Mouse (Mus musculus): Measurements from ENCODE around the gene 4933405L10Rik.
A peak's percentile ranks its signal among the peaks of the same experiment; 100 is the strongest.

4933405L10Rik gene

DNA sequence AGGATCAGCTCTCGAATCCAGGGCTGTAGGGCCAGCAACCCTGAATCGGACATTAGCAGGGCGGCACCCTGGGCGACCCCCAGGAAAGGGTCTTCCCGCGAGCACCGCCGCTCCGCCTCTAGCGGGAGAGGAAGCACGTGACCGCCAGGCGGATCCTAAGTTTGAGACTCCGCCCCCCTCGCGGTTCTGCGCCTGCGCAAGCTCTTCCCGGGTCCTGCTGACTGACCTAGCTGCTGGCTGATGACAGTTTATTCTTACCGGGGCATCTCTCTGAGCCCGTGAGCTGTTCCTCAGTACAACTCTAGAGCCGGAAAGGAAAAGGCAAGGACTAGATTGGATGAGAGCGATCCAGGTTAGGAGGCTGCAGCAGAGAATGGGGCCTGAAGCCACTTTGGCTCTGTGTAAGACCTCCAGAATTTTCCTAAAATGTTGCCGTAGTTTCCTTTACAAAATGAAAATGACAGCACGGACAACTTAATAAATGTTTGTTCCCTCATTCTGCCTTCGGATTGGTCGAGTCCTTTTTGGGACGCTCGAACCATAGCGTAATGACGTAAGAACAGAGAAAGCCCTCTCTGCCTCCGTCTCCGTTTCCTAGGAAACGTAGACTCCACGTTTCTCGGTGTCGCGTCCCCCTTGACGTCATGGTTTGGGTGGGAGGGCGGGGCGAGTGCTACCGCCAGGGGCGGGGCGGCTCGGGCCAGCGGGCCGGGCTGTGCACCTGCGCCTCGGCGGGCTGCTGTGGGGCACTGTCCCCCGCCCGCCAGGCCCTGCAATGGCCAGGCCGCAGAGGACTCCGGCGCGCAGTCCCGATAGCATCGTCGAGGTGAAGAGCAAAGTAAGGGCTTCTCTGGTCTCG lies 6.3 kb upstream of the 4933405L10Rik start, which contains the start of the genes Acd and Pard6a:
TSS of gene Acd (minus strand) at position 137 of the 859 bp plus-strand sequence.
TSS of gene Pard6a (plus strand) at position 183 of the 859 bp plus-strand sequence.
- peak; percentile 98 for DNase-seq (ENCODE audit: extremely low spot score, low spot score)

DNA sequence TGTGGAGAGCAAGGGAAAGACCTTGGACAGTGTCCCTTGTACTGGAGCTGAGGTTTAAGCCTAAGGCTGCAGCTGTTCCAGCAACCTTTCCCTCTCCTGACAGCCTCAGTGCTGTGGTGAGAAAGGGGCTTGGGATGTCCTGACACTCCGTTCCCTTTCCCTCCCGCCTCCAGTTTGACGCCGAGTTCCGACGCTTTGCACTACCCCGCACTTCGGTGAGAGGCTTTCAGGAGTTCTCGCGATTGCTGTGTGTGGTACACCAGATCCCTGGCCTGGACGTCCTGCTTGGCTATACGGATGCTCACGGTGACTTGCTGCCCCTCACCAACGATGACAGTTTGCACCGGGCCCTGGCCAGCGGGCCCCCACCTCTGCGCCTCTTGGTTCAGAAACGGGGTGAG lies 5.5 kb upstream of the 4933405L10Rik start:
- no peak for DNase-seq (ENCODE audit: extremely low spot score, low spot score)

DNA sequence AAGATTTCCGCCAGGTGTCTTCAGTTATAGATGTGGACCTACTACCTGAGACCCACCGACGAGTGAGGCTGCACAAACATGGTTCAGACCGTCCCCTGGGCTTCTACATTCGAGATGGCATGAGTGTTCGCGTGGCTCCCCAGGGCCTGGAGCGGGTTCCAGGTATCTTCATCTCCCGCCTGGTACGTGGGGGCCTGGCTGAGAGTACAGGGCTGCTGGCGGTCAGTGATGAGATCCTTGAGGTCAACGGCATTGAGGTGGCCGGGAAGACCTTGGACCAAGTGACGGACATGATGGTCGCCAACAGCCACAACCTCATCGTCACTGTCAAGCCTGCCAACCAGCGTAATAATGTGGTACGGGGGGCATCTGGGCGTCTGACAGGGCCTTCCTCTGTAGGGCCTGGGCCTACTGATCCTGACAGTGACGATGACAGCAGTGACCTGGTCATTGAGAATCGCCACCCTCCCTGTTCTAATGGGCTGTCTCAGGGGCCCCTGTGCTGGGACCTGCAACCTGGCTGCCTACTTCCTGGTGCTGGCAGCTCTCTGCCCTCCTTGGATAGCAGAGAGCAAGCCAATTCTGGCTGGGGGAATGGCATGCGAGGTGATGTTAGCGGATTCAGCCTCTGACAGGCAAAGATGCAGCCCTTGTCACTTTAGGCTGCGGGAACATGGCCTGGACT lies 4.6 kb upstream of the 4933405L10Rik start:
- DNase-seq (ENCODE audit: extremely low spot score, low spot score), result no peak

DNA sequence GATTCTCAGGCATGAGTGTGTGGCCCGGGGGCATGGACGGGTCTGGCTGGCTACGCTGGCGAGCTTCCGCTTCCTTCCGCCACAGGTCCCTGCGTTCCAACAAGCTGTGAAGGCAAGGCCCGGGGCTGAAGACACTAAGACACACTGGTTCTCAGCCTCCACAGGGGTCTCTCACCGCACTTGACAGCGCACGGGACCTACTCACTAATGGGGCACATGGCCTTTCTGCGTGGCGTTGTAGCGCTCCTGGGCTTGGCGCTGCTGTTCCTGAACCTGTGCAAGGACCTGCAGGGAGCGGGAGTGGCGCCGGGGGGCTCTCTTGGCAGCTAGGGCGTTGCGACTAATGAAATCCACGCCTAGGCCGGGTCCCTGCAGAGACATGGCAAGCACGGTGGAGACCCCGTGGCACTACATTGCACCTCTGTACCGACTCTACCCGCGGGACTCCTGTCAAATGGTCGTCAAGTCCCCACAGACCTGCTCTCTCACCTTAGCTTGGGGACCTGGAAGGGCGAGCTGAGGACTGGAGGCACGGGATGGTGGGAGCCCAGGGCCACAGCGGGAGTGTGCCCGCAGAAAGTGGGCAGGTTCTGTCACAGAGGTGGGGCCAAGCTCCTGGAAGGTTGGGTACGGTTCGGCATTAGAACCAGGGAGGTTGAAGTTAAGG lies 3.2 kb upstream of the 4933405L10Rik start:
- no peak for DNase-seq (ENCODE audit: extremely low spot score, low spot score)

DNA sequence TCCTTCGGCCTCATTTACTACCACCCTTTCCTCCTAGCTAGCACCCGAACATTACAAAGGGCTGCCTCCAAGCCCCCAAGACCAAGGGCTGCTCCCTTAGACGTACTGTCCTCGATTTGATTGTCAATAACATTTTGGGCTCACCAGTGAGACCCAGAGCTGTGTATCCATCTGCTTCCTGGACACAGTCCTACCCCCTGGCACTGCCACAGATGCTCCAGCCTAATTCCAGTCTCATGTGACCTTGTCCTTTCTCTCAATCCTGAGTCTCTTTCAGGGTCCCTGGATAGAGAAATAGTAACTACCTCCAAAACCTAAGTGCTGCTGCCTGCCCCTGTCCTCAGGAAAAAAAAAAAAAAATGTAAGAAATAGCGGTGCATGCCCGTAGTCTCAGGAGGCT lies 2.5 kb upstream of the 4933405L10Rik start:
- no peak for DNase-seq (ENCODE audit: extremely low spot score, low spot score)

DNA sequence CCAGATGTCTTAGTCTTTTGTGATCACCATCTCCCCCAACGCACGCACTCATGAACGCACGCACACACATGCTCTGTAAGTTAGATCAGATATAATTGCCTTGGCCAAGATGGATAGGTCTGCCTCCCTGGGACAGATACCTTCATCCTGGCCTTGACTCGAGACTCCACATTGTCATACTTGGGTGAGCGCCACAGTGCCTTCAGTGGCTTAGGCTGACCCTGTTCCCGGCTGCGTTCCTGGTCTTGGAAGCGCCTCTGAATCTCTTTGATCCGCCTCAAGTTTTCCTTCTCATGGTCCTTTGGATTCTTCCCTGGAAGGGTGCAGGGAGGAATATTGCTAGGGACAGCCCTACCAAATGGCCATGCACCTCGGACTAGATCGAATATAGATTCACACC lies 1.0 kb upstream of the 4933405L10Rik start:
- DNase-seq (ENCODE audit: extremely low spot score, low spot score), result no peak

DNA sequence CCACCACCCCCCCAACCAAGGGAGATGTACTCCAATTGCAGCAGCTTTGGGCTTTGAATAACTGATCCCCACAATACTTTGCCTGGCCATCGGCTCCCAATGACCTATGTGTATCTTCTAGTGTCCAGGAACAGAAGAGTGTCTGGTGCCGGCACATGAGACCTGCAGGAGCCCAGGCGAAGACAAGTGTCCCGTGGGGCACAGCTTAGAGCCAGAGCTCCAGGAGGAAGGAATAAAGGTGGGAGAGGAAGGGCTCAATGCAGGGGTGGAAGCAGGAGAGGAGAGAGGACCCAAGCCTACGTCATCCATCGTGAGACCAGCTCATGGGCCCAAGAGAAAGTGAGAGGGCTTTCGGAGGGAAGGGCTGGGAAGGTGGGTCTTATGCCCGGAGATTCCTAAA lies 1.2 kb downstream of the 4933405L10Rik start:
- DNase-seq (ENCODE audit: extremely low spot score, low spot score), result no peak

DNA sequence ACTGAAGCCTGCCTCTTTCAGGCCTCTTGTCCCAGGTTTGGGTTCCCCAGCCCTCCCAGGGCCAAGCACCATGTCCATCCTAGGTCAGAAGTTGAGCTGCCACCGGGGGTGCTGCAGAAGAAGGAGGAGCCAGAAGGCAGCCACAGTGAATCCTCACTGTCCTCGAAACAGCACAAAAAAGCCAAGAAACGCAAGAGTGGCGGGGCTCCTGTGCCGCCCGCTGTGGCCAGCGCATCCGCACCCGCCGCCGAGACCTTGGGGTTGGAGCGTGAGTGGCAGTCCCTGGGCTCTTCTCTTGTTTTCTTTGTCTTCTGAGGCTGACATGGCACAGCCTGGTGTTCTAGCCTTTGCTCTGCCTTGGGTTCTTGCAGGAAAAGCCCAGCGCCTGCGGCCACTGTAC lies 1.9 kb downstream of the 4933405L10Rik start:
- no peak for DNase-seq (ENCODE audit: extremely low spot score, low spot score)

DNA sequence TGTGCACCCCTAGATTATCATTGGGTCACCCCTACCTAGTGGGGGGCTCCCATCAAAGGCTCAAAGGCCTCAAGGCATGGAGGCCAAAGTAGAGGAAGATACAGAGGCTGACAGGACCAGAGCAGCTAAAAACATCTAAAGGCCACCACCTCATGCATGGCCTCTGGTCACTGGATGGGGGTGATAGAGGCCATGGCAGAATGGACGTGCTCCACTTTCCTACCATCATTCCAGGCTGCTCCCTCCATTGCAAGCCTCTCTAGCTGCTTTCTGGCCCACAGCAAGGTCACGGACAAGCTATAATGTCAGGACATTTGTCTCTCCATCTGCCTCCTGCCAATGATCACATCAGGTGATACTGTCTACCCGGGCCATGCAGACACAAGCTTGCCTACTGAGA lies 4.8 kb downstream of the 4933405L10Rik start:
- DNase-seq (ENCODE audit: extremely low spot score, low spot score), result no peak

DNA sequence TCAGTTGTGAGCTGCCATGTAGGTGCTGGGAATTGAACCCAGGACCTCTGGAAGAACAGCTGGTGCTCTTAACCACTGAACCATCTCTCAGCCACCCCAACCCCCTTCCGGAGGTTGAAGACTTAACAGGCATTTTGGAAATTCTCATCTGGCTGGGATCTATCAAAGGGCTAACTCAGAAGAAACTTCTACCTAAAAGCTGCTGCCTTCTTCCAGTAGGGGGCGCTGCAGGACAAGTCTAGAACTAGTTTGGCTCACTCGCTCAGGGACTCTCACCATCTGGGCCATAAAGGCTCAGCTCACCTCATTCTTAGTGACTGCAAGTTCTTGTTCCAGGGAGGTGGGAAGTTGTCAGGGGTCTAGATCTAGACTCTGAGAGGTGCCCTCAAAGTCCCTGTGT lies 6.7 kb downstream of the 4933405L10Rik start:
- DNase-seq (ENCODE audit: extremely low spot score, low spot score), result peak; percentile 87

DNA sequence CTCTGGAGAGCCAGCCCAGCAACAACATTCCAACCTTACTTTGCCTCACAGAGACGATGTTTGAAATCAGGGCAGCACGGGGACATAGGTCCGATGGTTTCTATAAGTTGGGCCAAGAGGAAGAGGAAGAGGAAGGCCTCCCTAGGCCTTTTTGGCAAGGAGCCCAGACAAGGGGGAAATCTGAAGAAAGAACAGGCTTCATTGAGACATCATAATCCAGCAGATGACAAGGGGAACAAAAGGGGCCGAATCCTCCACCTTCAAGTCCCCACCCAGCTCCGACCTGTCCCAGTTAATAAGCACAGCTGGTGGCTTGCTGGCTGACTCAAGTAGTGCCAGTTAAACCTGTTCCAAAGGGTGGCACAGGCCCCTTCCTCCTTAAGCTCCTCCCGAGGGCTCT lies 7.6 kb downstream of the 4933405L10Rik start:
- DNase-seq (ENCODE audit: extremely low spot score, low spot score), result no peak

DNA sequence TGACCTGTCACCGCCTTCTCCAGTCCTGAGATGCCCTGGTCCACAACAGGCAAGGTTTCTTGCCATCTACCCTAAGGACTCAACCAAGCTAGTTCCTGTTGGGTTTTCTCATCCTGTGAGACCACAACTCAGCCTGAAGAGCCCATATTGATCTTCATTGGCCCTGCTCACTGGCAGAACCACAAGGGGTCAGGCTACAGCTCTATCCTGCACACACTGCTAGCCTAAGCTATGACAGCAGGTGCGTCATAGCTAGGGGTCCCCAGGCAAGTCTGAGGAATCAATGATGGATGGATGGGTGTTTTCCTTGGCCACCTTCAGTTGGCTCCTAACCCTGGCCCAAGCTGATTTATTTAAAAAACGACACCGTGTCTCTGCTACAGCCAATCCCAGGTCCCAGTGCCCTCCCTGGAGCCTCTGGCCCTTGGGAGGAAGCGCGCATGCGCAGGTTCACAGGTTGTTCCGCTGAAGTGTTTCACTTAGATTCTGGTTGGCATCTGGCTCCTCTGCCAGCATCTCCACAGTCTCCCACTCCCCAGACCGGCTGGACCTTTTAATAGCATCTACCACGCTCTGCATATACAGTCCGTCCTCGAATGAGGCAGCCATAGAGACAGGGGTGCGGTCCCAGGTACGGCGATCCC lies 9.0 kb downstream of the 4933405L10Rik start:
- DNase-seq (ENCODE audit: extremely low spot score, low spot score), result no peak

DNA sequence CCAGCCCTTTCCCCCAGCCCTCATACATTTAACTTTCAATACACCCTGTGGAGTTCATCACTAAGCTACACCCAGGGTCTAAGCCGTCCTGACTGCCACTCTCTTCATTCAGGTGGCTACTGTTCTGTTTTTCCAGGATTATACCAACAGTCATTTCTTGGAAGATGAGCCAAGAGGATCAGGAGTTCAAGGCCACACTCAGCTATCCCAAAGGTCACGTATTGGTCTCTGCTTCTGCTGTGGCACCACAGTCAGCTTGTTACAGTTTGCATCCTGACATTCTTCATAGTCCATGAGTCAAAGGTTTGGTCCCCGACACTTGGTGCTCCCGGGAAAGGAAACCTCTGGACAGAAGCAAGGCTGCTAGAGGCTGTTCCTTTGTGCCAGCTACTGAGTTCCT lies 12.2 kb downstream of the 4933405L10Rik start:
- DNase-seq (ENCODE audit: extremely low spot score, low spot score), result no peak

DNA sequence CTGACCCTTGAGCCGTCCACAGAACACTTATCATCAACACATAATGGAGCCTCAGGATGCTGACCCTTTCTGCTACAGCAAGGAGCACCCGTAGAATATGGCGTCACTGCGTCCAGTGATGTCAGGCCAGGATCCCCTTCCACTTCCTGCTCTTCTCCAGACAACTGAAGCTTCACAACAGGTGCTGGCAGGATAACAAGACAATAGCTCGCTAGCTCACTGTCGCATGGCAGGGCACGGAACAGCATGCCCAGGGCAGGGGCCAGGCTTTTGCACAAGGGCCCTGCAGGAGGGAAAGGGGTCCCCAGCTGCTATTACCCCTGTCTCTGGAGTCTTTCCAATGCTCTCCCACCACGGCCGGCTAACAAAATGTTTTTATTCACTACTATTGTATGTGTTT lies 15.4 kb downstream of the 4933405L10Rik start:
- no peak for DNase-seq (ENCODE audit: extremely low spot score, low spot score)

DNA sequence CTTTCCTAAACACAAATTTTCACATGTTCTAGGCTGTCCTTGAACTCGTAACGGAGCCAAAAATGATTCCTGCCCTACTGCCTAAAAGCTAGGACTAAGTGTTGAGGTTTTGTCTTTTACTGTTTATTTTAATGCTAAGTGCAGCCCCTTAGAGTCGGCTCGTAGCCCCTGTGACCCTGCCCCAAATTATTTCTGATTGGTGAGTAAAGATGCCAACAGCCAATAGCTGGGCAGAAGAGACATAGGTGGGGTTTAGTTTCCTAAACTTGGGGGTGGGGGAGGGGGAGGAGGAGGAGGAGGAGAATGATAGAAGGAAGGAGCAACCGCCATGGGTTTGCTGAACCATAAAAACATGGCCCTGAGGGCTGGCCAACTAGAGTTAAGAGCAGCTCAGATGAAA lies 18.3 kb downstream of the 4933405L10Rik start:
- DNase-seq (ENCODE audit: extremely low spot score, low spot score), result no peak

DNA sequence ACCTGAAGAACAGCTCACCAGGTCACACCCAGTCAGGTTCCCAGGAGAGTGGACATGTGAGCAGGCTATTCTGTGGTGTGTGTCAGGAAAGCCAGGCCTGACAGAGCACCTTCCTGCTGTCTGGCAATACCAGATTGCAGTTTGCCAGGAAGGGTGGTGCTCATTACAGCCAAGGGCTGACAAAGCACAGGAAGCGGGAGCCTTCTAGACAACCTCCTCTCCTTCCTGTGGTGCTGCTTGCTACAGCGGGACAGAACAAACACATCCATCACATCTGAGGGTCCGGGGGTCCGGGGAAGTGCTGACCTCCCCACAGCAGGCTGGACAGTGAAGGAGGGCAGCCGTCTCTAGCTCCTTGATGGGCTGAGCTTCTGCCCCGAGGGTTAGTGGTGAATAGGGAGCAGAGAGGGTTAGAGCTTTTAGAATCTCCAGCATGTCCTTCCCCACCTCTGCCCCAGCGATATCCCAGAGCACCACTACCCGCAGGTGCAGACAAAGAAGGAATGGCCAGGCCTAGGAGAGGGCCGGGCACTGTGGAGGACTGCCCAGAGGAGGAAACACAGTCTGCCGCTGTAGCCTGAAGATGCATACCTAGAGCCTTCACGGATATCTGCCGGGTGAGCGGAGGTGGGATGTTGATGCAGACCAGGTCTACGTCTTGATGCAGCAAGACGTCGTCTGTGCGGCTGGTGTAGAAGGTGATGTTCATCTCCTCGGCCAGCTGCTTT lies 20.1 kb downstream of the 4933405L10Rik start:
- no peak for DNase-seq (ENCODE audit: extremely low spot score, low spot score)

DNA sequence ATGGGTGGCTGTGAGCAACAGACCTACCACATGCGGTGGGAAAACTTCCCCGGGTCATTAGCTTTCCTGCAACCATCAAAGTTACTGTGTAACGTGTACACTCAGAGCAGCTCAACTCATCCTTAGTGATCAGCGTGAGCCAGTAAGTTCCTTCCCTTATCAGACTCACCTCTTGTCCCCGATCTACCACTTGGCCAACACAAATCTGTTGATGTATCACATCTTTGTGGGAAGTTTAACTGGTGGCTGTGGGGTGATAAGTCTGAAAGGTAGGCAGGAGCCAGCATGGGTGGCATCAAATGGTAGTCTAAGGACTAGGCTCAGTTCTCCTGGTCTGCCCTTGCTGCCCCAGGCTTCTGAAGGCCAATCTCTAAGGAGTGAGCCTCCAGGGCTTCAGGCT lies 24.7 kb downstream of the 4933405L10Rik start:
- no peak for DNase-seq (ENCODE audit: extremely low spot score, low spot score)

DNA sequence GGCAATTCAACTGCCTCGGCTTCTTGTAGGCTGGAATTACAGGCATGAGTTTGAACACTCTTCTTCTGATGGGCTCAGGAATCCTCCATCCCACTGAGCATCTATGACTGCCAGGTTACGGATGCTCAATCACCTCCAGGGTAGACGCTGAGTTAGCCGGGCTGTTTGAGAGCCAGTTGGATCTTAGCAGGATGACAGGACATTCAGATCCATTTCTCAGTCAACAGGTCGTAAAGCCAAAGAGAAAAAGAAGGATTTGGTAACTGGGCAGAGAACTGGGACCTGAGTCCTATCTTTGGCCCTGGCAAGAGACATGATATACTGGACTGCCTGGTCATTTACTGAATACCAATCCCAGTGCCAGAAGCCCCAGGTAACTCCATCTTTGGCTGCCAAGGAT lies 31.8 kb downstream of the 4933405L10Rik start:
- no peak for DNase-seq (ENCODE audit: extremely low spot score, low spot score)

DNA sequence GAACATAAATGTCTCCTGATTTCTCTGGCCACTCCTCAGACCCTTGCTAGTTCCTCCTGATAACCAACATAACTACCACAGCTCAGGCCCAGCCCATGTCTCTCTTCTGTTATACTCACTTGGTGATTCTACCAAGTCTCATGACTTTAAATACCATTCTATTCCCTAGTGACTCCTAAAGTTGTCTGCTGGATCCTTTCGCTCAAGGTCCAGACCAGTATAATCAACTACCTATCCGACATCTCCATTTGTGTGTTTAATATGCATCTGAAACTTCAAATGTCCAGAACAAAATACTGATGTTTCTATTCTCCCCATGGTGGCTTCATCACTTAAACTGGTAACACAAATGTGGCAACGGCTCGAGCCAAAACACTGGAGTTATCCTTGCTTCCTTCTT lies 35.8 kb downstream of the 4933405L10Rik start:
- DNase-seq (ENCODE audit: extremely low spot score, low spot score), result no peak

DNA sequence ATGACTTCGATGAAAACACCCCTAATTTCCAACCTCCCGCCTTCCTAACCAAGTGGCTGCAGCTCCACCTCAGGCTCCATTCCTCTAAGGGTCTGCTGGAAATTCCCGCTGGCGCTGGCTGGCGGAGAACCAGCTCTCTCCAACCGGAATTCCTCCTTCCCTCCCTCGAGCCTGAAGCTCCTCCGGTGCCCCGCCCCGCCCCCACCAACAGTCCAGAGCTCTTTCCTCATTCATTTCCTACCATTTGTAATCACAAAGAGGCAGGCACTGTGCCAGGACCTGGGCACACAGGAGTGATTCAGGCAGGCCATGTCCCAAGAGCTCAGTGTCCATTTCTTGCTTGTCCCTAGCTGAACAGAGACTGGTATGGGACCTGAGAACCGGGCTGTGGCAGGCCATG lies 43.2 kb downstream of the 4933405L10Rik start:
- DNase-seq (ENCODE audit: extremely low spot score, low spot score), result no peak

DNA sequence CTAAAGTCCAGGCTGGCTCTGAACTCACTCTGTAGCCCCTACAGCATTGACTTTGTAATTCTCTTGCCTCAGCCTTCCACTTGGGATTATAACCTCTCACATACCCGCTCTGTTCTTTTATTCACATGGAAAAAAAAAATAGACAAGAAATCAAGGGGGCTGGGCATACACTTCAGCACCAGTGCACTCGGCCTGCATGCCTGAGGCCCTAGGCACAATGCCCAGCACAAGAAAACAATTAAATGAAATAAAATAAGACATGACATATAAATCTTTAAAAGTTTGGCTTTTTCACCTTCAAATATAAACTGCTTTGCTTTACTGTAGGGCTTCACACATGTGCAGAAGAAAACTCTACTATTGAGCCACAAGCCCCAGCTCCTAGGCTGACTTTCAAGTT lies 46.5 kb downstream of the 4933405L10Rik start:
- DNase-seq (ENCODE audit: extremely low spot score, low spot score), result no peak
